Mouse (Mus musculus): ENCODE data around the gene Apbb1ip.

The Apbb1ip gene

GRCm38 (mm10) chr2:22851900-22852299 is 78.0 kb downstream of the Apbb1ip start:
- DNase-seq = no peak

DNA sequence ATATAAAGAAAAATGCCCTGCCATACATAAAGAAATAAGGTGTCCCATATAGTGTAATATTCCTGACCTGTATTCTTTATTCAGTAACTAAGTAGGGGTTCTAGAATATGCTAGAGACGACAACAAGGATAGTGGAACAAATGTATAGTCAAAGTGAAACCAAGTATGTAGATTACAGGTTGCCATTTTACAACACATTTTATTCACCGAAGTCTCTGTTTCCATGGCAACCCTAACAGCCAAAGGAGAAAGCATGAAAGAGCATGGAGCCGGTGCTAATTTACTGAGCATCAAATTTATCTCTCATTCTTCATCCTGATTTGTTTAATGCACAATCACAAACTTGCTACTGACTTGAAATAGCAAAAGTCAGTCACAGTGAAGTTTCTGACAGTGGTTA is 83.6 kb downstream of the Apbb1ip start:
- no peak for DNase-seq

DNA sequence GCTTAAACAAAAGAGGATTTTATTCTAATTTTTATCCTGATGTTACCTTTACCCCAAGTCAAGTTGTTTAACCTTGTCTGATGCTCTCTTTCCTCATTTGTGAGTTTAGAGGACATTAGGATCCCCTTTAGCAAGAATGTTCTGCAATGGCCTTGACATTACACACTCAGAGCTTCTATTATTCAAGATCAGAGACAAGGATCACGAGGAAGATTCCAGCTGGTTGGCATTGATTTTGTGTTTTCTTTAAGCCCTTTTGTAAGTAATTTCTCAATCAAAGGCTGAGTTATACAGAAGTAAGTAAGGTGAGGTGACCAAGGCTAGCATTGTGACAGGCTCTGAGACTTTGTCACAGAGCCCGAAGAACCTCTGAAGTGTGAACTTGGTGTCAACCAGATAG is 88.3 kb downstream of the Apbb1ip start:
- no peak for DNase-seq

DNA sequence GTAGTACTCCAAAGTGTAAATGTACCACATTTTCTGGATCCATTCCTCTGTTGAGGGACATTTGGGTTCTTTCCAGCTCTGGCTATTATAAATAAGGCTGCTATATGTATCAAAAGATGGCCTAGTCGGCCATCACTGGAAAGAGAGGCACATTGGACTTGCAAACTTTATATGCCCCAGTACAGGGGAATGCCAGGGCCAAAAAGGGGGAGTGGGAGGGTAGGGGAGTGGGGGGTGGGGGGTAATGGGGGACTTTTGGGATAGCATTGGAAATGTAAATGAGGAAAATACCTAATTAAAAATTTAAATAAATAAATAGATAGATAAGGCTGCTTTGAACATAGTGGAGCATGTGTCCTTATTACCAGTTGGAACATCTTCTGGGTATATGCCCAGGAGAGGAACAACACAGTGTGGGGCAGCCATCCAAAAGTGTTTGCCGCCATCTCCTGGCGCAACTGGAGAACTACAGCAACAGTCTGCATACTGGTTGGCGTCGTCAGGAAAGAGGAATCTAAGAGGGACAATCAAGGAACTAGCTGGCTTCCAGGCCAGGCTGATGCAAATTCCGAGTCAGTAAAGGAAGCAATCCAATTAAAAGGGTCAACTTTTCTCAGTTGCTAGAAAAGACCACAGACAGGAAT is 90.6 kb downstream of the Apbb1ip start:
- DNase-seq = peak; percentile 37 to 74

- DNase-seq = no peak
These were observed 91.9 kb downstream of the Apbb1ip start for GRCm38 (mm10) chr2:22865818-22866217.

DNA sequence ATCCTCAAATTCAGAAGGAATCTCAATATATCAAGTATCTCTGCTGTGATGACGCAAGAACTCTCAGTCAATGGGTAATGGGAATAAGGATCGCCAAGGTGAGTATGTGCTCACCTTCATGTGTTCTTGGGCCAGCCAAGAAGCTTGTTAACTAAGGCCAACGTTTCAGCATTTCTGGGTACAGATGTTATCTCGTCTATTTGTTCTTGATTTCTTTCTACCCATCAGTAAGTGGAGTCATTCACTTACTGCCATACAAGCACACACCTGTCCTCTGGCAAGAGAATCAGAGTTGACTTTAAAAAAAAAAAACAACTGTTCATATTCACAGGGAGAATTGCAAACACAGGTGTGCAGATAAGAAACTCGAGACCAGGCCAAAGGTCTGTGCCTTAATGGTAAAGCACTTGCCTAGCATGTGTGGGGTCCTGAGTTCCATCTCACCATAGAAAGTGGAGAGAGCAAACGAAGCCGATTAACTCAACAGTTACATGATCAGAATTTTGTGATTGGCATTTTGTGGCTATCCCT is 93.1 kb downstream of the Apbb1ip start:
- DNase-seq = no peak

DNA sequence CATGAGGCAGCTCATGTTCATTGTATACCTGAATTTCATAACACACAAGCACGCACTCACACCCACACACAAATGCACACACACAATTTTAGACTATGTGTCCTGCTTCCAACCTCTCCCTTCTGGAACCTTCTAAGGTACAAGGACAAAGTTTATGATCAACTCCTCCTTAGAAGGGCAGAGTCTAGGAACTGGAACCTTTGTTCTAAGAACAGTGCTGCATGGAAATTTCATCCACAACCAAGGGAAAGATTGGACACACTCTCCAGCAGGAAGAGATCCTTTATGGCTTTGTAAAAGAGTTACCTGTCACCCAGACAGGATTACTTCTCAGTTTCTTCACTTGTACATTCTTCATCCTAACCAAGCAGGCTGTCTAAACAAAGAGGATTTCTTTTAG is 99.3 kb downstream of the Apbb1ip start:
- DNase-seq = peak; percentile 16 to 44

- peak; percentile 85 to 88 for DNase-seq
These were observed 100.7 kb downstream of the Apbb1ip start for GRCm38 (mm10) chr2:22874628-22875027.

DNA sequence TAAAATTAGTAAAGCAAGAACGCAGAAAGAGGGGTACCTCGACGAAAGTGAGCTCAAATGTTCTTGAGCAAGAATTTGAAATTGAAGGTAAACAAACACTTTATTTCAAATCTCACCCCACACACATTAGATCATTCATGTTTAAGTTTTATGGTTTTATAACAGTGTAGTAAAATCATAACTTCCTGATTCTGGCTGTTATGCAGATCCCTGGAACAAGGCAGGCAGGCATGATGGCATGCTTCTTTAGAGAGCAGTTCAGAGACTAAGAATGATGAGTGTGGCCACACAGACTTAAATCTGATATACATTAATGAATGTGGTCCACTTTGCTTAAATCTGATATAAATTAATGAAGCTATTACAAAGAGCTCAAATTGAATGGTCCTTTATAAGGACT is 102.7 kb downstream of the Apbb1ip start:
- no peak for DNase-seq

DNA sequence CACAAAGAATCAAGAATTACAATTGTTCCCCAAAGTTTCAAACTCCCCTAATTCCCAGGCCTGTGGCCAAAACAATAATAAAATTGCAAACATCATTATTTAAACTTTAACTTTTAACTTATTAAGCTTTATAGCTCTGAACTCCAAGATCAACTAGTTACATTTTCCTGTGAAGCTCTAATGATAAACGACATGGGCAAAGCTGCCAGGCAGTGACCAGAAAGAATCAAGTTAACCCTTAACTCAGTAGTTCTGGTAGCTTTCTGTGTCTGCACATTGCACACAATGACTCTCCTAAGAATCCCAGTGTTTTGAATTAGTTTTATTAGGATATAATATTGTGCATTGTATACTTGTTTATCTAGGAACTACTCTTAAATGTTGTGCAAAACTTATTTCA is 104.9 kb downstream of the Apbb1ip start:
- peak; percentile 13 to 38 for DNase-seq

DNA sequence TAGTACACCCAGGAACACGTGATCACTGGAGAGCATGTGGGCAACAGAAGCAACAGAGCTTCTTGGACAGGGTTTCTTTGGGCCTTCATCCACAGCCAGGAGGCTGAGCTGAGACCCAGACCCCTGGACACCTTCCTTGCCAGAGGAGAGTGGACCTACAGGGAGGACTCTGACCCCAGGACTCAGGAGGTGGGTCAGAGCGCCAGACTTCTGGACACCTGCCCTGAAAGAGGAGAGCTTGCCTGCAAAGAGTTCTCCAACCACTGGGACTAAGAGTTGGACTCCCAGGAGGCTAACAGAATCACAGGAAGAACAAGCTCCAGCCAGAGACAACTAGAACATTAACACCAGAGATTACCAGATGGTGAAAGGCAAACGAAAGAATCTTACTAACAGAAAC is 106.8 kb downstream of the Apbb1ip start:
- DNase-seq = peak; percentile 76

DNA sequence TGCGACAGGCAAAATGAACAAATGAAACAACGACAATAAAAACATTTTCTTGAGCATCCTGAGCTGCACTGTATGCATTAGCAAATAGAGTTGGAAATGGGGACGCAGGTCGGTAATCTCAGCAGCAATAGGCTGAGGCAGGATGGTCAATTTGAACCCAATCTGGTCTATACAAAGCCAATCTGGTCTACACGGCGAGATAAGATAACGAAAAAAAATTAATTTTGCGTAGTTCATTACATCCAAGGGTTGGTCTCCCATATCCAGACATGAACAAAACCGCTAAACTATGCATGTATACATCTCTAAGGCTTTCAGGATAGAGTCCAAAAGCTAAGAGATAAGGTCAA is 121.0 kb downstream of the Apbb1ip start:
- no peak for DNase-seq

DNA sequence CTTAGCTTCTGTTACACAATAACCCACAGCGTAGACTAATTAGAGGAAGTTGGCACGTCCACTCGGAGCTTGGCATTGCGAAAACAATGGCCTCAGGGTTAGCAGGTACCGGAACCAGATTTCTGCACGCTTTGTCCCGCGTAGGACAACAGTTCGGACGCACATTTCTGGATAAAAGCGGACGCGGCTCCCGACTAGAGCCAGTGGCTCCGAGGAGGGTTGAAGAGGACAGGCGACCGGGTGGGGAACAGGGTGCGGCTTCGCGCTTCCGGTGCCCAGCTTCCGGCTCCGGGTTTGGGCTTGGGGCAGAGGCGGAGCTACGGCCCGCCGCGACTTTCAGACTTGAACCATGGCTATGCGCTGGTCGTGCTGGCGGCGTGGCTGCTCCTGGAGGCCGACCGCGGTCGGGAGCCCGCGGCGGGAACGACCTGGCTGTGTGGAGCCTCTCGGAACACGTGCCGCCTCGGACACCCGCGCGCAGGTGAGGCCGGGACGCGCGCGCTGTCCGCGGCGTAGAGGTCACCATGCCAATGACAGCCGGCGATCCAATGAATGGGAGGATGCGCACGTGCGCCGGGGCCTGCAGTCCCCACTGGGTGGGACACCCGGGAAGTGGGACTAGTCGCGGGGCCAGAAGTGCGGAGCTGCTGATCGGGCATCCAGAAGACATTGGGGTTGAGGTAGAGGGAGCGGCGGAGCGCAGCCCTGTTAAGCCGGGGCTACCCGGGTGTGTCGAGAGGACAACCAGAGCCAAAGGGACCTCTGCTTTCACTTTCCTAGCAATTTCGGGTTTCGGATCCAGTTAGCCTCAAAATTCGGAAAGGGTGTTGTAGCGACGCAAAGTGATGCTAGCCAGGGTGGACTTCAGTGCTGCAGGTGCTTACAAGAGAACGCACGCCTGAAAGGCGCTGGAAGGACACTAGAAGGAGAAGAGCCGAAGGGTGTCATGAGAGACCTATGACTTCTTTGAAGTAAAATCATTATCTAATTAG is 121.7 kb downstream of the Apbb1ip start, which contains the start of gene Pdss1:
Pdss1 (plus strand) TSS at position 241 of the 992 bp plus-strand sequence.
- DNase-seq = peak; percentile 92 to 93

GRCm38 (mm10) chr2:22903947-22904346 is 130.1 kb downstream of the Apbb1ip start:
- DNase-seq = no peak

GRCm38 (mm10) chr2:22914421-22914820 is 140.5 kb downstream of the Apbb1ip start:
- peak; percentile 50 to 73 for DNase-seq

DNA sequence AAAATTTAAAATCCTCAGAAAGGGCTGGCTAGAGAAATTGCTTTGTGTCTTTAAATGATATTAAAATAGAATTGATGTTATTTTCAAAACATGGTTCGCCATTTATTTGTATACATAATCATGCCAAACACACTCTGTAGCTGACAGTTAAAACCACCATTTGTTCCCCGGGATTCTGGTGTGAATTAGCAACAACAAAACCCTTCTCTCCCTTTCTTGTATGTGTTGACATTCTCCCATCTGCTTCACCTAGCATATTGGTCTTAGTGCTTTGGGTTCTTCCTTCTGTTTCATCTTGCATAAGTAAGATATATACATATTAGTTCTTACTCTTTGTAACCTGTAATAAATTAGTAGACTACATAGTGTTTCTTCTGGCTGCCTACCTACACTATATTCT is 144.8 kb downstream of the Apbb1ip start:
- no peak for DNase-seq

All from kidney, postnatal 36 days (tissue).